Mouse (Mus musculus) T-helper 2 cell (primary cell): ENCODE data around the gene Ldlrad1.

Experiments used
- in situ Hi-C: fragments of 300-600 bp; cut with MboI, MseI; formaldehyde crosslinking; loops from one replicate; pipeline ENCODE4 v1.15.1; 2025; ENCODE audit warnings: high pct_unique_total_duplicates

The Ldlrad1 gene

GRCm38 (mm10) chr4:107211465-107211864, 2.5 kb downstream of the Ldlrad1 start:
- in situ Hi-C loops = no loop called here

DNA sequence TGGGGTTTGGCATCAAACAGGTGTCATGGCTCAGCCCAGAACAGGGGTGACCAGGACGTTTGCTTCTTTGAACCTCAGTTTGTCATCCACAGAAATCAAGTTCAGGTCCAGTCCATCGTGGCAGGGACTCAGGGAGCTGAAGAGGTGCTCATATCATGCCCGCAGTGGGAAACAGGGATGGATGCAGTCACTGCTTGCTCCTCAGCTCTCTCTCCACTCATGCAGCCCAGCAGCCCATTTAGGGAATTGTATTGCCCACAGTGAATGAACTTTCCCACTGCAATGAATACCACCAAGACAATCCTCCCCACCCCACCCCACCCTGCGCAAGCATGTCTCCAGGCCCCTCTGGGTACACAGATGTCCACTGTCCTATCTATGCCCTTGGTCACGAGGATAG, 3.0 kb downstream of the Ldlrad1 start:
- in situ Hi-C loops = no loop called here

DNA sequence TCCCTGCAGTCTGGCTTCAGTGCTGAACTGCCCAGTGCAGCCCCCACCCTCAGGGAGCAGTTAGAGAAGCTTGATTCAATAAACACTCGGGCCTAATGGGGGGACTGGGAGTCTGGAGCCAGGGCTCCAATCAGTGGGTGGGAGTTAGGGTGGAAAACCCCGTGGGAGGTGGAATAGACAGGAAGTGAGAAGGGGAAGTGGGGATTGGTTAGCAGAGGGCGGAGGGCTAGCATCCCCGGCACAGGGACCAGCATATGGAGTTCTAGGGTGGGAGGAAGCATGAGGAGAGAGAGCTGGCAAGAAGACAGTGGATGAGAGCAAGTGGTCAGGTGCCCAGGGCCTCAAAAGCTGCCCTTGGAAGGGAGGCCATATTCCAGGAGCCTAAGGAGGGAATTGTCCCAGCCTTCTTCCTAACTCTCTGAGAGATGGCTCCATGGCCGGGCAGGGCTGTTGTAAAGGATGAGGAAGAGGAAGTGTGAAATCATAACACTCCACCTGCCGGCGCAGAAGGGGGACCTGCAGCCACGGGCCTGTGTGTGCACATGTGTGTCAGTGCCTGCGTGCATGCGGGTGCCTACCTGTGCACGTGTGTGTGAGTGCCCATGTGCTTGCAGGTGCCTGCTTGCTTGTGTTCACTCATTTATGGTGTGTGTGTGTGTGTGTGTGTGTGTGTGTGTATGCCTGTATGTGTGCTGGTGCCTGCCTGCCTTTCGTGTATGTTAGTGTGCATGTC, 4.5 kb downstream of the Ldlrad1 start:
- in situ Hi-C loops = no loop called here

GRCm38 (mm10) chr4:107217574-107217973, 8.6 kb downstream of the Ldlrad1 start:
- in situ Hi-C loops = no loop called here

DNA sequence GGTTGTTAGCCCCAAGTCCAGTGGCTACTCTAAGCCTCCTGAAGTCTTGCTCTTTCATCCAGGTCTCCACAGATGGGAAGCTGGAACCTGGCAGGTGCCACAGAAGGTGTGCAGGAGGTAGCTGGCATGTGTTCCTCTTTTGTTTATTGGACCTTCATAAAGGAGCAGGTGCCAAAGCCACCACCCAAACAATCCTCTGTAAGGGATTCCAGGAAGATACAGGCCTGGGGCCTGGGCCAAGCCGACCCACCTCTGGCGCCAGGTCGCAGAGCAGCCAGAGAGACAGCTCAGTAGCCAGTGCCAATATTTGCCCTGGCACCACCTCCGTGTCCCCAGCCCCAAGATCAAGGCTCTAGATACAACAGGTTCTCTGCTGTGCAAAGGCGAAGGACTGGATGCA, 12.5 kb downstream of the Ldlrad1 start:
- in situ Hi-C loops = no loop called here

GRCm38 (mm10) chr4:107223225-107224204, 14.5 kb downstream of the Ldlrad1 start:
- in situ Hi-C loops = no loop called here

DNA sequence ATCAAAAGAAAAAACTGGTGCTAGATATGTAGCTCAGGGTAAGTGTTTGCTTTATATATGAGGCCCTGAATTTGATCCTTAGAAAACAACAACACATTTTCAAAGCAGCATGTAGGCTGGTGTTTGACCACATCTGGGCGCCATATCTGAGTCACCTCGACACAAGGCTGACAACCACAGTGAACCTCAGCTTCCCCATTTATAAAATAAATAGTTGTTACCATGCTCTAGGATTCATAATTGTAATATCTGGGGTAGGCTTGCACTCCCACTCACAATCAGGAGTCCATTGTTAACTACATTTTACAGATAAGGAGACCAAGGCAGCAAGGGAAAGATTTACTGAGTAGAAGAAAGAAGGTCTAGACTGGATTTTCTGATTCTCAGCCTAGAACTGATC, 17.3 kb downstream of the Ldlrad1 start:
- in situ Hi-C loops = no loop called here

GRCm38 (mm10) chr4:107232219-107232618, 23.2 kb downstream of the Ldlrad1 start:
- in situ Hi-C loops = no loop called here

GRCm38 (mm10) chr4:107238253-107238652, 29.3 kb downstream of the Ldlrad1 start:
- in situ Hi-C loops = loop anchor here (5.0 kb wide), 1 partner anchor 114 kb away; no protein-coding TSS in a partner anchor

- in situ Hi-C loops = no loop called here
Measured at GRCm38 (mm10) chr4:107240196-107240595, 31.2 kb downstream of the Ldlrad1 start.

- in situ Hi-C loops = no loop called here
Measured at GRCm38 (mm10) chr4:107243365-107244333, 34.7 kb downstream of the Ldlrad1 start.

GRCm38 (mm10) chr4:107245368-107245767, 36.4 kb downstream of the Ldlrad1 start:
- in situ Hi-C loops = no loop called here

DNA sequence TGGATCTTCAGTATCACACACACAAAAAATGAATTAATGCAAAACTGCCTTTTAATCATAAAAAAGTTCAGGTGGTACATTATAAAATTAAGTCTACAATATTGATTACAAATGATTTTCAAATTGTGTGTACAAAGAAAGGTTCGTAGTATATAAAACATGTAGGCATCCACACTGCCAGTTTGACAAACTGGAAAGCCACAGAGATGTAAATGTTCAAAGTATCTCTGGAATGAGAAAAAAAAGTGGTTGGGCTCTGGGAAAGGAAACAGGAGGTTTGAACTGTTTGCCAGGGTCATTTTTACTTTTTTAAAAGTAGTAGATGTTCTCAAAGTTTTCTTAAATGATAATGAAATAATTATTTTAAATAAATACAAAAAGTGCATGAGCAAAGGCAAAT, 37.1 kb downstream of the Ldlrad1 start:
- in situ Hi-C loops = no loop called here

GRCm38 (mm10) chr4:107247110-107247509, 38.1 kb downstream of the Ldlrad1 start:
- in situ Hi-C loops = no loop called here

DNA sequence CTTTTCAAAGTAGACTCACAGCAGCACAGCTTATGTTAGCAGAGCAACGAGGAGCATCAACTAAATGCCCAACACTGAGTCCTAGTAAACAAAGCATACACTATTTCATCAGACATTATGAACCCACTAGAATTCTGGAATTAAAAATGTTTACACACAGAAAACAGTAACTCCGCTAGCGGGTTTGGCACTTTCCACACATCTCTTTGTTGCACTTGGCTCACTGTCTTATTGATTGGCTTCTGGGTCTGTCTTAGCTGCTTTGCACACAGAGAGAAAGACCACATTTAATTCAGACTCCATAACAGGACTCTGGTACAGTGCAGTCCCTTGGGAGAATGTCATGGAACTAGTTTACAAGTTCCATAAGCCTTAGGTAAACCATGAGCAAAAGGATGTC, 39.1 kb downstream of the Ldlrad1 start:
- in situ Hi-C loops = no loop called here

DNA sequence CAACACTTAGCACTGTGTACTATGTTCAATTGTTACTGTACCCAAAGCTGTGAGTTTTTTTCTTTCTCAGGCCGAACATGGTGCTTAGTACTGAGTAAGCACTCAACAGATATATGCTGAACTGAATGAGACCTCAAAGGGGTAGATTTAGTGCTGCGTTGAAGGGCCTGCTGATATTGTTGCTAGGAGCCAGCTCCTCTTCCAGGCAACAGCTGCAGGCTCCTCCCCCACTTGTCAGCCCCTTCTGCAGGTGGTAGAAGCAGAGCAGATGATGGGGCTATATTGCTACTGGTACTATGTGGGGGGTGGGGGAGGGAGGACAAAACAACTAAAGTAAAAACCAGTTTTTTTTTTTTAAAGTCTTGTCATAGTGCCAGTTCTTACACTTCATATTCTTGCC, 40.5 kb downstream of the Ldlrad1 start:
- in situ Hi-C loops = no loop called here

- in situ Hi-C loops = no loop called here
Measured at GRCm38 (mm10) chr4:107250494-107250893, 41.5 kb downstream of the Ldlrad1 start.

GRCm38 (mm10) chr4:107252522-107252921, 43.5 kb downstream of the Ldlrad1 start:
- in situ Hi-C loops = no loop called here

DNA sequence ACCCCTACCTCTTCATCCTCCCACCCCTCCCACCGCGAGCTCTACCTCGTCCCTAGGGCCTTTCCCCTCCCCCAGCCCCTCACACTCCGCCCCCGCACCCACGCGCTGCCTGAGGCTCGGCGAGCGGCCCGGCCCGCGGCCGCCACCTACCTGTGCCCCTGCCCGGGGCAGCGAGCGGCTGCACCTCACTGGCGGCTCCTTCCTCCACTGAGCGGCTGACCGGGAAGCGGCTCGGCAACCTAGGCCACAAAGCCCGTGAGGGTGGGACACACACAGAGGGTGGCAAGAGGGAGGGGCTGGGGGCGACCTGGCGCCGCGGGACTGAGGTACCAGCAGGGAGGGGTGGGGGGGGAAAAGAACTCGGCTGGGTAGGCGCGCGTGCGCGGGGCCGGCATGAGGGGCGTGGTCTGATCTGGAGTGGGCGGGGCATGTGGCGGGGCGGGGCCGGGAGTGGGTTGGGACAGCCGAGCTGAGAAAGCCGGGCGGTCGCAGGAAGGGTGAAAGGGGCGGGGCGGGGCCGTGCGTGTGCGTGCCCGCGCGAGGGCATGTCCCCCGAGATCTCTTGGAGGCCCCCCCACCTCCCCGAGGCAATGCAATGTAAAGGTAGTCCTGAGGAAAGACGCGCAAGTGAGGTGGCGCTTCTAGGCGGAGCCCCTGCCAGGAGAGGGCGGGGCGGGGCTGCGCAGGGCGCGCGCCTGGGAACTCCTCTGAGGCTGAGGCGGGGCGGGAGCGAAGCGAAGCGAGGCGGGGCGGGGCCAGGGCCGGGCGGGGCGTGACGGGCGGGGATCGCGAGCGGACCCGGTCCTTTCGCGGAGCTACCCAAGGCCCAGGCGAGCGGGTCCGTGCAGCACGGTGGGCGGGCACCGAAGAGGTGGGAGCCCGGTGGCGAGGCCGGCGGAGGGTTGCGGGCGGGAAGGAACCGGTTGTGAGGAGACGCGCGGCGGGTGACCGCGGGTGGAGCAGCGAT, 44.4 kb downstream of the Ldlrad1 start, which contains the start of the genes Lrrc42 and Hspb11:
TSS of gene Lrrc42 (minus strand) at position 408 of the 967 bp plus-strand sequence.
TSS of gene Hspb11 (plus strand) at position 469 of the 967 bp plus-strand sequence.
- in situ Hi-C loops = no loop called here

GRCm38 (mm10) chr4:107254414-107254813, 45.4 kb downstream of the Ldlrad1 start:
- in situ Hi-C loops = no loop called here
